Mouse (Mus musculus) frontal cortex, adult (tissue): Measurements from ENCODE around the gene Fbh1.
"Not testable (repeated sequence)": the region's sequence is repeated elsewhere in the genome, so short reads cannot be mapped to it uniquely, and the experiment has no call there.

Experiments used
- ATAC-seq: cut with Nextera tagmentation; 2 replicates; pipeline ENCODE4 v1.9.2; 2017; ENCODE audit warnings: mild to moderate bottlenecking, moderate library complexity, mixed read lengths; ENCODE audit not compliant: low TSS enrichment

Fbh1 gene

GRCm38 (mm10) chr2:11722564-11722963 is 54.8 kb downstream of the Fbh1 start:
- no peak for ATAC-seq

- no peak for ATAC-seq
Measured at GRCm38 (mm10) chr2:11718573-11718972, 58.8 kb downstream of the Fbh1 start.

- ATAC-seq, result peak; percentile 93
Measured at GRCm38 (mm10) chr2:11714535-11714934, 62.8 kb downstream of the Fbh1 start.

- no peak for ATAC-seq
Measured at GRCm38 (mm10) chr2:11713021-11713420, 64.4 kb downstream of the Fbh1 start.

GRCm38 (mm10) chr2:11712483-11712990 is 64.8 kb downstream of the Fbh1 start:
- ATAC-seq, result no peak

GRCm38 (mm10) chr2:11710101-11710500 is 67.3 kb downstream of the Fbh1 start:
- ATAC-seq, result not testable (repeated sequence)

- no peak for ATAC-seq
Measured at GRCm38 (mm10) chr2:11708538-11708937, 68.8 kb downstream of the Fbh1 start.

GRCm38 (mm10) chr2:11706746-11707065 is 70.7 kb downstream of the Fbh1 start:
- peak; percentile 31 for ATAC-seq

- ATAC-seq, result peak; percentile 39
Measured at GRCm38 (mm10) chr2:11706030-11706745, 71.2 kb downstream of the Fbh1 start.

GRCm38 (mm10) chr2:11705201-11706025 is 72.0 kb downstream of the Fbh1 start, which contains the start of gene Il15ra:
Il15ra (plus strand) TSS chr2:11705290.
- peak; percentile 67 for ATAC-seq

- ATAC-seq, result no peak
Measured at GRCm38 (mm10) chr2:11699905-11700304, 77.5 kb downstream of the Fbh1 start.

GRCm38 (mm10) chr2:11698994-11699393 is 78.4 kb downstream of the Fbh1 start:
- no peak for ATAC-seq

GRCm38 (mm10) chr2:11695867-11696266 is 81.5 kb downstream of the Fbh1 start:
- ATAC-seq, result no peak

GRCm38 (mm10) chr2:11694104-11694503 is 83.3 kb downstream of the Fbh1 start:
- ATAC-seq, result no peak

GRCm38 (mm10) chr2:11693352-11693751 is 84.0 kb downstream of the Fbh1 start:
- ATAC-seq, result no peak
